9 mouse cellular contexts compared by ENCODE assay signal in the genomic region with DNA sequence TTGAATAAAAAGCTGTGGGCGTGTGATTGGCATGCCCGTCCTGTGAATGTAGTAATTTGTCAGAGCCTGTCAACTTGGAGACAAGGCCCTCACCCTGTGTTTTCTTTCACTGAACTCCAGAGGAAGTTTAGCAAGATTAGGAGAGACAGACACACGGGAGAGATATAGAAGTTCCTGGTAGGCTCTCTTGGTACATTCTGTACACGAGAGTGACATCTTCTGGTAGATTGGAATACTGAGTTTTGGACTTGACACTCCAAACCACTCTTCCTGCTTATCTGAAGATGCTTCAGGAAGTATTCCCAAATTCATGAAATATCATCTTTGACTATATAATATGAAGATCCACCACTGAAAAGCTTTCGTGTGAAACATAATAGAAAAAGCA.
DNase-seq lines count a peak whose midpoint lies in the region; ATAC-seq and TF ChIP-seq lines count a peak whose summit lies in the region.
"Had no signal": no experiment of that assay in that cellular context is flagged by ENCODE, and none has a peak within 500 bp of the region (broad histone marks: within the 10 kb centered on the region; RNA-seq: fewer than 3 reads in every experiment).

No protein-coding gene starts in this region.

- no peak overlapping the region for H3K4me3 ChIP-seq in kidney, embryonic 15.5 days (replicated peaks)
- H3K4me3 ChIP-seq in intestine, postnatal 0 days (ENCODE audit: low read depth, low read length), result no peak overlapping the region

- no peaks in the 10 kb centered on the region for H3K4me1 ChIP-seq in kidney, embryonic 15.5 days
- H3K4me1 ChIP-seq in intestine, postnatal 0 days (replicated peaks; ENCODE audit: control insufficient read depth, insufficient read depth, low read length), result no peaks in the 10 kb centered on the region

- H3K9me3 ChIP-seq in kidney, embryonic 15.5 days (replicated peaks), result no peaks in the 10 kb centered on the region
- H3K9me3 ChIP-seq in intestine, postnatal 0 days (ENCODE audit: control insufficient read depth), result no peaks in the 10 kb centered on the region

- no peaks in the 10 kb centered on the region for H3K36me3 ChIP-seq in kidney, embryonic 15.5 days
- no peaks in the 10 kb centered on the region for H3K36me3 ChIP-seq in intestine, postnatal 0 days (ENCODE audit: control insufficient read depth, insufficient read depth)

- 0 out of 2 replicates have a peak, but pooled peaks have one; percentile 60 for ATAC-seq in kidney, embryonic 15.5 days (replicated peaks; ENCODE audit: low FRiP score)
- no peak for ATAC-seq in intestine, postnatal 0 days
- ATAC-seq in megakaryocyte progenitor cell, adult 5-6 weeks (replicated peaks; ENCODE audit: poor library complexity), result no peak

- H3K9ac ChIP-seq in kidney, embryonic 15.5 days, result no peak overlapping the region
- H3K9ac ChIP-seq in intestine, postnatal 0 days (ENCODE audit: low read depth, low read length), result no peak overlapping the region

- WGBS in kidney, embryonic 15.5 days, result 24% methylated on average over 5 of the region's 5 CpGs
- WGBS in intestine, postnatal 0 days, result 26% methylated on average over 5 of the region's 5 CpGs

- no peak for DNase-seq in kidney, postnatal 10 days
- peak; percentile 48 for DNase-seq in ES-CJ7 (ENCODE audit: low read depth, low spot score)
- DNase-seq in brain, adult 2 months (ENCODE audit: low read depth, low spot score), result peak; percentile 72
- DNase-seq in adrenal gland, postnatal 10 days, result no peak
- DNase-seq in ovary, postnatal 10 days (ENCODE audit: low spot score), result no peak
- DNase-seq: gastrocnemius, postnatal 25 days had no signal

- no peak overlapping the region for H3K4me2 ChIP-seq in kidney, embryonic 15.5 days
- H3K4me2 ChIP-seq in intestine, postnatal 0 days (replicated peaks; ENCODE audit: low read depth), result no peak overlapping the region

- TF ChIP-seq CTCF in intestine, postnatal 0 days (IDR thresholded peaks at IDR 0.05; ENCODE audit: low read depth), result peak; percentile 73

- H3K27me3 ChIP-seq in kidney, embryonic 15.5 days, result no peaks in the 10 kb centered on the region
- no peaks in the 10 kb centered on the region for H3K27me3 ChIP-seq in intestine, postnatal 0 days (replicated peaks; ENCODE audit: control insufficient read depth, insufficient read depth, low read length)

- no peak overlapping the region for H3K27ac ChIP-seq in kidney, embryonic 15.5 days
- no peak overlapping the region for H3K27ac ChIP-seq in intestine, postnatal 0 days (ENCODE audit: low read depth, low read length)

Comparison
In these comparisons a context has a peak if more than half of its experiments do, and no peak if none do; other contexts are left out.
1. DNase-seq: peak in ES-CJ7 (single experiment) and brain, adult 2 months (single experiment); none in kidney, postnatal 10 days (single experiment), adrenal gland, postnatal 10 days (single experiment) and ovary, postnatal 10 days (single experiment).